Mouse (Mus musculus): ENCODE measurements at regions not wholly inside any gene's neighbourhood (a gene's known extent, or its start where the extent isn't known, plus 50 kb on each side); places are given as distances from the start of the nearest gene placed in this dataset.
A peak's percentile ranks its signal among the peaks of the same experiment; 100 is the strongest.

DNA sequence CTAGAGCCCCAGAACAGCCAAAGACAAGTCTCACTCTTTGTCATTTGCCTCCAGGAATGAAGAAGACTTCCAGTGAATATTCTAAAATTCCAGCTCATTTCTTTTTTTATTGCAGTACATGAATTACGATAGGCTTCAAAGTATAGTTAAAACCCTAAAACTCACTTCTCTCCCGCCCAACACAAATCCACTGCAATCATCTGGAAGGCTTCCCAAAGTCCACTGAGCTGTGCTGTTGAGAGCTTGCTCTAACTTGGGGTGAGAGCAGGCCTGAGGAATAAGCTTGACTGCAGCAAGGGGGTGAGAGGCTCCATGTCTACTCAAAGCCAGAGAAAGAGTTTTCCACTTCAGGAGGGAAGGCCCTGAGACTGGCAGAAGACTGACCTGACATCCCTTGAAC is 466.5 kb downstream of the Insc start:
- no peak for ATAC-seq (ENCODE audit: low FRiP score)
- 91% methylated on average over 2 of the region's 2 CpGs for WGBS
- no peaks in the 10 kb centered on the region for H3K9me3 ChIP-seq

DNA sequence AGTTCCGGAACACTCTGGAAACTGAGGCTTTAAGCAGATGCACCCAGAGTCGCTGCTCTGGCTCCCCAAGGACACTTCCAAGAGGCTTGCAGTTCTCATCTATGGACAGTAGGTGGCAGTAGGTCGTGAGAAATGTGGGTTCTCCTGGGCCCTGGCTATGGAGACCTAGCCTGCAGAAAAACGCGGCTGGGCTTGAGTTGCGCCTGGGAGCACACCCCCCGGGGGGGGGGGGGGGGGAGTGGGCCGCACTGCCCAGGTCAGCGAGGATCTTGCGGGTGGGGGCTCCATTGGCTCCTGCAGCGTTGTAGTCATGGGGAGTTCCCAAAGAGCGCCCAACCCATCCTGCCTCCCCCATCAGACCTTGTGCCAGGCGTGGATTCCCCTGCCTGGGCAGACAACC is 473.3 kb downstream of the Insc start:
- ATAC-seq (ENCODE audit: low FRiP score): peak; percentile 90
- Histone ChIP-seq H3K27me3 (peaks cover 26% of the 10 kb centered on the region), H3K4me1 (replicated peaks) (peaks cover 26% of the 10 kb centered on the region), H3K4me3 (peak overlapping the region; percentile 26), H3K9me3 (no peaks in the 10 kb centered on the region), H3K27ac (no peak overlapping the region), H3K9ac (peak overlapping the region; percentile 55; the same call in 1 of the 2 replicates), H3K36me3 (no peaks in the 10 kb centered on the region), H3K4me2 (peak overlapping the region; percentile 59)
- 1% methylated on average over 10 of the region's 13 CpGs for WGBS

More for the DNA sequence above, 466.5 kb downstream of the Insc start:
- H3K4me1 ChIP-seq (replicated peaks): no peaks in the 10 kb centered on the region
- H3K27ac ChIP-seq: no peak overlapping the region
- H3K4me2 ChIP-seq: no peak overlapping the region
- H3K9ac ChIP-seq: no peak overlapping the region
- no peaks in the 10 kb centered on the region for H3K36me3 ChIP-seq
- H3K4me3 ChIP-seq: no peak overlapping the region
- H3K27me3 ChIP-seq: peaks cover 9% of the 10 kb centered on the region; the same call in 1 of the 2 replicates

DNA sequence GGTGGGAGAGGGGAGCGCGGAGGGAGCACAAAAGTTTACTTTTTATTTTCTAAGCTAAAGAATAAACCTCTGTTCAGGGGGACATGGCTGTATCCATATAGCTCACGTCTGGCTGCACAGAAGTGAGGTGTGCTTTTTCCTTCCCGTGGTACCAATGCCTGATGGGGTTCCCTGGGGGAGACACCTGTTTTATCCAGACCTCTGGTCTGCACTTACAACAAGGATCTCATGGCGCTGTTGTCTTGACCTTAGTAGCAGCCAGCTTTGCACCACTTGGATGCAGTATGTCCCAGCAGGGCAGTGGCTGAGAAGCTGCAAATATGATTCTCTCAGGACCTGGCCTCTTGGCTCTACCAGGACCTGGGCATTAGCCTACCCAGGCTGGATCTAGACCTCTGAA is 473.8 kb downstream of the Insc start:
- WGBS: 2% methylated on average over 5 of the region's 5 CpGs

DNA sequence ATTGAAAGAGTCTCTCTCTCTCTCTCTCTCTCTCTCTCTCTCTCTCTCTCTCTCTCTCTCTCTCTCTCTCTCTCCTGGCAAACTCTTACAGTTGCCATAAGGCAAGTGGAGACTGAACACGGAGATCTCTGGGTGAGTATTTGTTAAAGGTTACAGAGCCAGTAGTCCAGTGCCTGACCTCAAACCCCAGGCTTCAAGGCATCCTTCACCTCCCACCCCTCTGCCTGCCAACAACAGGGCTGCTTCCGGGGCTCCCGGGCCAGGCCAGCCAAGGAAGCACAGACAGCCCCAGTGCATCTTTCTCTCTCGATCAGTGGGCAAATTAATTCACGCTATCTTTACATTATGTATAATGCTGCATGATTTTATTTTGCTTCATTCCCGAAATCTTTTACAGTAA is 474.2 kb downstream of the Insc start:
- Histone ChIP-seq H3K4me3 (no peak overlapping the region), H3K4me2 (no peak overlapping the region), H3K27ac (no peak overlapping the region), H3K36me3 (no peaks in the 10 kb centered on the region), H3K27me3 (peaks cover 30% of the 10 kb centered on the region), H3K9me3 (no peaks in the 10 kb centered on the region), H3K9ac (no peak overlapping the region), H3K4me1 (replicated peaks) (peaks cover 26% of the 10 kb centered on the region)
- ATAC-seq (ENCODE audit: low FRiP score): no peak
- WGBS: 32% methylated on average over 6 of the region's 6 CpGs

More for the DNA sequence above, 473.8 kb downstream of the Insc start:
- Histone ChIP-seq H3K9ac (peak overlapping the region; percentile 55; the same call in 1 of the 2 replicates), H3K4me1 (replicated peaks) (peaks cover 26% of the 10 kb centered on the region), H3K27me3 (peaks cover 29% of the 10 kb centered on the region), H3K9me3 (no peaks in the 10 kb centered on the region), H3K4me2 (peak overlapping the region; percentile 59), H3K27ac (no peak overlapping the region), H3K36me3 (no peaks in the 10 kb centered on the region), H3K4me3 (peak overlapping the region; percentile 26)
- peak; percentile 44 for ATAC-seq (ENCODE audit: low FRiP score)

DNA sequence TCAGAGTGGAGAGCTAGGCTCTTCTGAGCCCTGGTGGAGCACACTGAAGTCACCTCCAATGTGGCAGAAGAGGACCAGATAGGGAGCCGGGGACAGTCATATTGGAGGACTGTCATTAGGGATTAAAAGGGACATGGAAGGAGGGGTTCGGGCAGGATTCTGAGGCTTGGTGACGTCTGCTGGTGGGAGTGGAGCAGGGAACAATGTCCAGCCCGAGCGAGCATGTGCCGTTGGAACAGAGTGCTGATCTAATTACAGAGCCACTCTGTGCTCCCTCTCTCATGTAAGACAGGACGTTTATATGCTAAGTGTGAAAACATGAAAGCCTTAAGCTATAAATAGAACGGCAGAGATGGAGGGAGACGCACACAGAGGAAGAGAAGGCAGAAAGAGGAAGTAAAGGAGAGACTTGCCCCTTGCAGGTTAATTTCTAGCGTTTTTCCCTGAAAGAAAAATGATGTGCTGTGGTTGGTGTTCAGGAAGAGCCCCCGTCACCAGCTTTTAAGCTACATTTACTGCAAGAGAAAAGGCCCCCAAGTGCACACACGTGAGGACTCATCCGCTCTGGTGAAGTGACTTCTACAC is 475.2 kb downstream of the Insc start:
- Histone ChIP-seq H3K4me2 (peak overlapping the region; percentile 27; the same call in 1 of the 2 replicates), H3K27ac (no peak overlapping the region), H3K9ac (no peak overlapping the region), H3K36me3 (no peaks in the 10 kb centered on the region), H3K4me3 (no peak overlapping the region), H3K4me1 (replicated peaks) (peaks cover 26% of the 10 kb centered on the region), H3K27me3 (peaks cover 28% of the 10 kb centered on the region), H3K9me3 (no peaks in the 10 kb centered on the region)
- no peak; the same call in 1 of the 2 replicates for ATAC-seq (ENCODE audit: low FRiP score)
- WGBS: 27% methylated on average over 13 of the region's 13 CpGs

DNA sequence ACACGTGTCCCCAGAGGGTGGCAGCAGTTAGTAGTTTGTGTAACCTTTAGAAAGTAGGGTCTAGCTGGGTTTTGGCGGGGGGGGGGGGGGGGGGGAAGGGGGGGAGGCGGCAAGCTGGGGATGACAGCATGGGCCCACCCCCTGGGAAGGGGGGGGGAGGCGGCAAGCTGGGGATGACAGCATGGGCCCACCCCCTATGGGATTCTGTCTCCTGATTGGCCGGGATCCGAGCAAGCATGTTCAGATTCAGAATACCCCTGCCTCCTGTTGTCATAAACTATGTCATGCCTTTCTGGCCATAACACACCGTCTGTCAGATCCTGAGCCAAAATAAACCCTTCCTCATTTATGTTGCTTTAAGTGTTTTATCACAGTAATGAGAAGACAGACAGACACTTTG is 479.1 kb downstream of the Insc start:
- WGBS: 65% methylated on average over 4 of the region's 7 CpGs

DNA sequence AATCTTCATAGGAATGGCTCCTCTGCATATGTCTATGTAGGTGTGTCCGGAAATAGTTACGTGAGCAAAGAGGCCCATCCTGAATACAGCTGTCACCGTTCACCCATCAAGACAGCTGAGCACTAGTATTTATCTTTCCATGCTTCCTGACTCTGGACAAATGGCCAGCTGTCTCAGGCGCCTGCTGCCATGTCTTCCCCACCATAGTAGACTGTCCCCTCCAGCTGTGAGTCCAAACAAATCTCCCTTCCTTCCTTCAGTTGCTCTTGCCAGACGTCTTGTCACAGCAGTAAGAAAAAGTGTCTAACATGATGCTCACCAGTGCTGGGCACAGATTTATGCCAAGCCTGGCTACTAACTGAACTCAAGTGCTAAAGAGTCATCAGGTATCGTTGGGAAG is 487.0 kb downstream of the Insc start:
- H3K4me2 ChIP-seq: no peak overlapping the region
- H3K27me3 ChIP-seq: no peaks in the 10 kb centered on the region; the same call in 1 of the 2 replicates
- no peaks in the 10 kb centered on the region for H3K9me3 ChIP-seq
- H3K27ac ChIP-seq: no peak overlapping the region
- WGBS: 82% methylated on average over 6 of the region's 6 CpGs
- H3K9ac ChIP-seq: no peak overlapping the region
- H3K36me3 ChIP-seq: no peaks in the 10 kb centered on the region
- no peak overlapping the region for H3K4me3 ChIP-seq
- ATAC-seq (ENCODE audit: low FRiP score): no peak
- peaks cover 8% of the 10 kb centered on the region for H3K4me1 ChIP-seq (replicated peaks)

More for the DNA sequence above, 479.1 kb downstream of the Insc start:
- no peaks in the 10 kb centered on the region for H3K36me3 ChIP-seq
- no peak overlapping the region for H3K4me2 ChIP-seq
- H3K27ac ChIP-seq: no peak overlapping the region
- ATAC-seq (ENCODE audit: low FRiP score): no peak
- H3K27me3 ChIP-seq: peaks cover 9% of the 10 kb centered on the region; the same call in 1 of the 2 replicates
- no peak overlapping the region for H3K9ac ChIP-seq
- no peak overlapping the region for H3K4me3 ChIP-seq
- H3K9me3 ChIP-seq: no peaks in the 10 kb centered on the region
- peaks cover 15% of the 10 kb centered on the region for H3K4me1 ChIP-seq (replicated peaks)

DNA sequence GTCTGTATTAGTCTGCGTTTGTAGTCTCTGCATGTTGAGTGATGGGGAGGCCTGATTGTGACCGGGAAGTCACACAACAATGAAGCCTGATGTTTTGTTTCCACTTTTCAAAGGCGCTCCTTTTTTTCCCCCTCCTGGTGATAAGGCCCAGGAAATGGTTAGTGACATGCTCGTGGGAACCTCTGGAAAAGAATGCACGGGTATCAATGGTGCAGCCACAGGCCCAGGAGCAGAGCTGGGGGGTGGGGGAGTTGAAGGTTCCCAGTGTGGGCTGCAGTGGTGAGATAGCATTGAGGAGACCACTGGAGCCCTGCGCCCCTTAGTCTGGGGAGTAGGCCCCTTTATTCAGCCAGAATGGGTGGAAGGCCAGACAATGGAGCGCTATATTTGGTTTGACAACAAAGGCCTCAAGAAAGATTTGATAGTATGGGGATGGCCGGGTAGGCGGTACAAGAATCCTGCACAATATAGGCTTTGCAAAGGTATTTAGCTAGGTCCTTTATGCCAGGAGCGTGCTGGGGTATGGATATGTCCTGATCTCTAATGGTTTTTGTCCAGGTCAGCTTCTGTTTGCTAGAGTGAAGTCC is 490.4 kb downstream of the Insc start:
- H3K9me3 ChIP-seq: no peaks in the 10 kb centered on the region
- no peak overlapping the region for H3K9ac ChIP-seq
- H3K36me3 ChIP-seq: no peaks in the 10 kb centered on the region
- no peaks in the 10 kb centered on the region; the same call in 1 of the 2 replicates for H3K27me3 ChIP-seq
- no peak for ATAC-seq (ENCODE audit: low FRiP score)
- no peak overlapping the region for H3K4me3 ChIP-seq
- WGBS: 18% methylated on average over 10 of the region's 10 CpGs
- H3K4me1 ChIP-seq (replicated peaks): peaks cover 8% of the 10 kb centered on the region
- H3K4me2 ChIP-seq: no peak overlapping the region
- H3K27ac ChIP-seq: no peak overlapping the region

DNA sequence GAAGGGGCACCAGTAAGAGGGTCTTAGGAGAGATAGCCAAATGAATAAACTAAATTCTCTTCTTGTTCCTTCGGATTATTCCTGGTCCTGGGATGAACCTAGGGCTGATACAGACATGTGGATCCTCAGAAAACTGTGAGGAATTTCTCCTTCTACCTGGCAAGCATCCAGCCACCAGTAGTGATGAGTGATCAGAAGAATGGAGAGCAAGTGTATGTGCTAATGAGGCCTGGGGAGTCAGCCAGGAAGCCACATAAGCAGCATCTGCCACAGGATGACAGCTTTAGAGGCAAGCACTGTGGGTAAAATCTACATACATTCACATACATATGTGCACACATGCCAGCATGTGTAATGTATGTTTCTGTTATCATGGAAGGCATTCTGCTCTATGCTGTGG is 493.6 kb downstream of the Insc start:
- ATAC-seq (ENCODE audit: low FRiP score): no peak
- Histone ChIP-seq H3K4me2 (no peak overlapping the region), H3K9ac (no peak overlapping the region), H3K36me3 (no peaks in the 10 kb centered on the region), H3K4me1 (replicated peaks) (peaks cover 8% of the 10 kb centered on the region), H3K9me3 (no peaks in the 10 kb centered on the region), H3K27ac (no peak overlapping the region), H3K4me3 (no peak overlapping the region), H3K27me3 (no peaks in the 10 kb centered on the region)
- 88% methylated on average over 1 of the region's 1 CpGs for WGBS

DNA sequence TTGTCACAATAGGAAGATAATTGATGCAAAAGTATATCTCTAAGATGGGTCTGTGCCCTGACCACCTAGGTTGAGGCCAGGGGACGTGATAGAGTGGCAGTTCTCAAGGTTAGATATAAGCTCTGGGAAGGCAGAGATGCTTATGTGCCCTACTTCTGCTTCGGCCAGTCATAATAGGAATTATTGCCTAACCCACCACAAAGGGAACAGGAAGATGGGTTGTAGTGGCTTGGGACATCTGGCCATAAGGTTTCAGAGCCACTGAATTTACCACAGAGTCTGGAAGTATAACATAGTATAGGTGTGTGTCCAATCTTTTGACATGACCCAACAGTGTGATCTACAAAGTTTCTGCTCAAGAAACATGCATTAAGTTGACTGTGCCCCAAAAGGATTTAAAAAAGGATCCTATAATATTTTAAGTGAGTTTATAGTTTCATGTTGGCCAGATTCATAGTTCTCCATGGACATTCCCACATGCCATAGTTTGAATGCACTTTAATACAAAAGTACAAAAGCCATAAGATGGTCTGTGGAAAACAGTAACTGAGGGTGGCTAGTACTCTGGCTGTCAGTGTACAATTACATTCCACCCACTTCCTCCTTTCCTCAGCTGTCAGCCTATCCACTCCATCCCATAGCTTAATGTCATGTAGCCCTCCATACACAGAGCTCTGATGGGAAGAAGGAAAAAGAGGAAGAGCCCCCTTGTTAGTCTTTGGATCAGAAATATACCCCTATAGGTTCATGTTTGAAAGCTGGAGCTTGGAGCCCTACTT is 508.3 kb downstream of the Insc start:
- H3K27me3 ChIP-seq: no peaks in the 10 kb centered on the region
- H3K9ac ChIP-seq: no peak overlapping the region
- H3K27ac ChIP-seq: no peak overlapping the region
- H3K4me2 ChIP-seq: no peak overlapping the region
- no peak overlapping the region for H3K4me3 ChIP-seq
- no peak for ATAC-seq (ENCODE audit: low FRiP score)
- H3K36me3 ChIP-seq: no peaks in the 10 kb centered on the region
- H3K4me1 ChIP-seq (replicated peaks): no peaks in the 10 kb centered on the region
- H3K9me3 ChIP-seq: no peaks in the 10 kb centered on the region
- 94% methylated on average over 2 of the region's 2 CpGs for WGBS

DNA sequence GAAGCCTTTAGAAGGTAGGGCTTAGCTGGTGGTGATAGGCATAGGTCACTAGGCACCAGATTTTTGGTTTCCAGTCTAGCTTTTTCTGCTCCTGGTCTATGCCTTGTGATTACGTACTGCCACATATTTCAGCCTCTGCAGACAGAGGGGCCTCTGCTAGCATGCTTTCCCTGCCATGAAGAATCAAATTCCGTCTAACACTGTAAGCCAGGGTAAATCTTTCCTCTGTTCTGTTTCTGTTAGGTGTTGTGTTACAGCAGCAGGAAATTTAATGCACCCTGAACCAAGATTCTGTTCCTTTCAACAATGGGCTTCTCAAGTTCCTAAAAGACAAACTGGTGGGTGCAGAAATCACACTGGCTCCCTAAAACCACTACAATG is 508.9 kb downstream of the Insc start:
- Histone ChIP-seq H3K4me1 (replicated peaks) (no peaks in the 10 kb centered on the region), H3K27ac (no peak overlapping the region), H3K4me3 (no peak overlapping the region), H3K27me3 (no peaks in the 10 kb centered on the region), H3K9ac (no peak overlapping the region), H3K36me3 (no peaks in the 10 kb centered on the region), H3K4me2 (no peak overlapping the region), H3K9me3 (no peaks in the 10 kb centered on the region)
- WGBS: 76% methylated on average over 2 of the region's 2 CpGs
- ATAC-seq (ENCODE audit: low FRiP score): no peak

DNA sequence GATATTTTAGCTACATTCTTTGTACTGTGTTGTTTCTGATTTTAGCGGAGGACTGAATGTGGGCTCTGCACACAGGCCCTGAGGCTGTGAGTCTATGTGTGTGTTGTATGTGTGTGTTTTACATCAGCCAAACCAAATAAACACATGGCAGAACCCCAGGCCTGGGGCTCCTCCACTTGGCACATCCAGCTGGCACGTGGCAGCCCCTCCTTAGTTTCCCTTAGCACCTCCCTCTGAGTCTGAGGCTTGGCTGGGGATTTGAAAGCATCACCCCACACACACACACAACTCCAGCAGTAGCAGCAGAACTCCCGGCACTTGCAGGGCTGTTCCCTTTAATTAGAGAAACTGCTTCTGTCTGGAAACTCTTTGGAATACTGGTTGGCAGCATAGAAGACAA is 515.1 kb downstream of the Insc start:
- Histone ChIP-seq H3K27me3 (no peaks in the 10 kb centered on the region), H3K4me2 (no peak overlapping the region), H3K4me1 (replicated peaks) (0 out of 2 replicates have a peak, but pooled peaks cover 4% of the 10 kb centered on the region), H3K9me3 (no peaks in the 10 kb centered on the region), H3K9ac (no peak overlapping the region), H3K27ac (no peak overlapping the region), H3K36me3 (no peaks in the 10 kb centered on the region), H3K4me3 (no peak overlapping the region)
- ATAC-seq (ENCODE audit: low FRiP score): 0 out of 2 replicates have a peak, but pooled peaks have one; percentile 32
- 44% methylated on average over 3 of the region's 3 CpGs for WGBS
